Mouse (Mus musculus) hindbrain, embryonic 16.5 days (tissue): Measurements from ENCODE around the gene Dclk2. TPM values are rescaled to one million over a fixed set of nuclear protein-coding genes. Genes with fewer than 3 reads are reported as not detected.
A peak's percentile ranks its signal among the peaks of the same experiment; 100 is the strongest.

Experiments
- ATAC-seq: fragments of 200-750 bp; cut with Nextera tagmentation; 2 replicates; pipeline ENCODE4 v1.8.0; 2017; ENCODE audit warnings: moderate TSS enrichment, moderate library complexity
- H3K27ac ChIP-seq: fragments of 300-500 bp; sonication (generic); 2 replicates; pipeline ENCODE4 v1.5.1; 2014; ENCODE audit warnings: low read depth, mild to moderate bottlenecking, control low read depth, low read length, moderate library complexity
- H3K27me3 ChIP-seq: fragments of 300-500 bp; sonication (generic); replicated peaks from 2 replicates; pipeline ENCODE4 v1.6.1; 2014; ENCODE audit warnings: low read length; ENCODE audit not compliant: control insufficient read depth, insufficient read depth
- H3K36me3 ChIP-seq: fragments of 300-500 bp; sonication (generic); 2 replicates; pipeline ENCODE4 v1.6.1; 2014; ENCODE audit warnings: mild to moderate bottlenecking, low read length, moderate library complexity, mixed read lengths; ENCODE audit not compliant: control insufficient read depth, insufficient read depth
- H3K4me1 ChIP-seq: fragments of 300-500 bp; sonication (generic); 2 replicates; pipeline ENCODE4 v1.6.1; 2014; ENCODE audit warnings: low read depth, low read length; ENCODE audit not compliant: control insufficient read depth, insufficient read depth
- H3K4me2 ChIP-seq: fragments of 300-500 bp; sonication (generic); 2 replicates; pipeline ENCODE4 v1.6.1; 2014; ENCODE audit warnings: mild to moderate bottlenecking, low read length, control low read depth, moderate library complexity
- H3K4me3 ChIP-seq: fragments of 300-500 bp; sonication (generic); 2 replicates; pipeline ENCODE4 v1.5.1; 2014; ENCODE audit warnings: mild to moderate bottlenecking, low read length, control low read depth, moderate library complexity
- H3K9ac ChIP-seq: fragments of 300-500 bp; sonication (generic); 2 replicates; pipeline ENCODE4 v1.6.1; 2014; ENCODE audit warnings: low read depth, mild to moderate bottlenecking, control low read depth, low read length, moderate library complexity
- H3K9me3 ChIP-seq: fragments of 300-500 bp; sonication (generic); 2 replicates; pipeline ENCODE4 v1.6.1; 2014; ENCODE audit warnings: mild to moderate bottlenecking, low read length, moderate library complexity; ENCODE audit not compliant: control insufficient read depth
- WGBS: fragments of 180-500 bp; shearing (Covaris S2); extraction: QIAGEN DNeasy Blood & Tissue Kit; methylation state at CpG from one replicate; pipeline ENCODE4 v1.1.7; 2014; 5-methylcytosine and 5-hydroxymethylcytosine counted together
- polyA plus RNA-seq: library from polyadenylated mRNA; unstranded; fragments of >200 nt; fragmentation: Nextera tagmentation; extraction: Ambion mirVana; gene quantifications from 2 replicates; pipeline ENCODE4 v1.2.1, GENCODE M21; 2015

Gene Dclk2
- polyA plus RNA-seq, 1 experiment from 2014 or later: 74.9 TPM

GRCm38 (mm10) chr3:86758727-86759126 is 161.9 kb downstream of the Dclk2 start:
- Histone ChIP-seq H3K4me2 (peak overlapping the region; percentile 17; the same call in 1 of the 2 replicates), H3K4me3 (no peak overlapping the region), H3K9me3 (no peaks in the 10 kb centered on the region), H3K4me1 (peaks cover 3% of the 10 kb centered on the region; the same call in 1 of the 2 replicates), H3K27me3 (no peaks in the 10 kb centered on the region), H3K36me3 (no peaks in the 10 kb centered on the region), H3K27ac (no peak overlapping the region), H3K9ac (no peak overlapping the region)
- WGBS: 78% methylated on average over 6 of the region's 6 CpGs
- ATAC-seq: no peak

- no peaks in the 10 kb centered on the region for H3K36me3 ChIP-seq
- H3K9ac ChIP-seq: no peak overlapping the region
- no peaks in the 10 kb centered on the region for H3K9me3 ChIP-seq
- no peak overlapping the region for H3K4me2 ChIP-seq
- H3K4me3 ChIP-seq: no peak overlapping the region
- 76% methylated on average over 1 of the region's 1 CpGs for WGBS
- H3K27ac ChIP-seq: no peak overlapping the region
- ATAC-seq: no peak
- peaks cover 3% of the 10 kb centered on the region; the same call in 1 of the 2 replicates for H3K4me1 ChIP-seq
- no peaks in the 10 kb centered on the region for H3K27me3 ChIP-seq
Observed at GRCm38 (mm10) chr3:86756548-86756947, 164.1 kb downstream of the Dclk2 start.

GRCm38 (mm10) chr3:86754595-86755557 is 165.8 kb downstream of the Dclk2 start:
- H3K4me1 ChIP-seq: peaks cover 9% of the 10 kb centered on the region; the same call in 1 of the 2 replicates
- no peaks in the 10 kb centered on the region for H3K27me3 ChIP-seq
- 62% methylated on average over 14 of the region's 14 CpGs for WGBS
- H3K36me3 ChIP-seq: no peaks in the 10 kb centered on the region
- ATAC-seq: 0 out of 2 replicates have a peak, but pooled peaks have one; percentile 60
- H3K9ac ChIP-seq: peak overlapping the region; percentile 54
- H3K27ac ChIP-seq: peak overlapping the region; percentile 75
- peak overlapping the region; percentile 36 for H3K4me2 ChIP-seq
- no peaks in the 10 kb centered on the region for H3K9me3 ChIP-seq
- H3K4me3 ChIP-seq: no peak overlapping the region

DNA sequence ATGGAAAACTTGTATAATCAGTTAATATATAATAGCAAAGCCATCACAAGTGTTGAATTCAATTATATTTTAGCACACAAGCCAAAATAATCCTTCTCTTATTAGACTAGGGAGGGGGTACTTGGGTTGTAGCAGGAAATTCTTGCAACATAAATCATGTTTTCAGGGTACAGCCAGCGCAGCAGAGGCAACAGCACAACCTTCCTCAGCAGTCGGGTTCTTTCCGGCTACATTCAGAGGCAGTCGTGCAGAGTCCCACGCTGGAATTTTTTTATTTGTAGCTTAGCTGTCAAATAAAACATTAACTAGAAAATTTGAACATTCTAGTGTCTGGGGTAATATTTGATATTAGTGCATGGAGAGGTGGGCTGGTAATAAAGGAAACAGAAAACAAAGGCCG is 166.5 kb downstream of the Dclk2 start:
- no peak overlapping the region for H3K27ac ChIP-seq
- WGBS: 57% methylated on average over 6 of the region's 6 CpGs
- no peak for ATAC-seq
- peak overlapping the region; percentile 12; the same call in 1 of the 2 replicates for H3K4me2 ChIP-seq
- peaks cover 9% of the 10 kb centered on the region; the same call in 1 of the 2 replicates for H3K4me1 ChIP-seq
- H3K4me3 ChIP-seq: no peak overlapping the region
- no peaks in the 10 kb centered on the region for H3K36me3 ChIP-seq
- no peak overlapping the region for H3K9ac ChIP-seq
- no peaks in the 10 kb centered on the region for H3K9me3 ChIP-seq
- no peaks in the 10 kb centered on the region for H3K27me3 ChIP-seq

- peak overlapping the region; percentile 13 for H3K9ac ChIP-seq
- H3K4me1 ChIP-seq: peaks cover 11% of the 10 kb centered on the region; the same call in 1 of the 2 replicates
- WGBS: 19% methylated on average over 7 of the region's 7 CpGs
Observed at GRCm38 (mm10) chr3:86750652-86751051, 170.0 kb downstream of the Dclk2 start.

DNA sequence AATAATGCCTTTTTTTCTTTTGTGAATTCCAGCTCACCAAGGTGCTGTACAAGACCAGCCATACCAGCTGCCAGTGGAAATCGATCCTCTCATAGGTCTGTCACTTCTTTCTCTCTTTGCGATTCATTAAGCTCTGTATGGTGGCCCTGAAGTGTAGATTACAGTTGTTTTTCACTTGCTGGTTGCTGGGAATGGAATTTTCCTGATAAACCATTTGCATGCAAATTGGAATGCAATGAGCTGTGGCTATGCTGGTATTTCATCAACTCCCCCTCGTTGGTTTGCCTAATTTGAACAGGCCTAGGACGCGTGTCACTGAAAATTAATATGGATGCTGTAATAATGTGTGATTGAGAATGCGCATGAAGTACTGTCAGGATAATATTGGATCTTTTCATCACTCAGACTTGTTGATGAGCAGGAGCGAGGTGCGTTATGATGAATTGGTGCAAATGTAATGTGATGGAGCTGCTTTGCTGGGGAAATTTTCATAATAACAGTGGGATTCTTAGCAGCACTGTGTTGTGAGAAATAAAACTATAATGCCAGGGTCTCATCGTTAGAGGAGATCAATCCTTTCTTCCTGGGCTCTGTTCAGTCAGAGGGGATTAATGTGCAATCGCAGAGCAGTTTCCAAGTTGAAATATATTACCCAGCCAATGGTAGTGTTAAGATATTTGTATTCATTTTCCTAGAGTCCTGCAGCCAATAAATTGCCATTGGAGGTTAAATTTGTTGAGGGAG is 174.7 kb downstream of the Dclk2 start:
- Histone ChIP-seq H3K9ac (no peak overlapping the region), H3K4me3 (no peak overlapping the region), H3K4me1 (peaks cover 13% of the 10 kb centered on the region), H3K27ac (peak overlapping the region; percentile 75), H3K27me3 (no peaks in the 10 kb centered on the region), H3K9me3 (no peaks in the 10 kb centered on the region), H3K4me2 (peak overlapping the region; percentile 16), H3K36me3 (no peaks in the 10 kb centered on the region)
- WGBS: 29% methylated on average over 10 of the region's 10 CpGs
- peak; percentile 92 for ATAC-seq

More at GRCm38 (mm10) chr3:86750652-86751051, 170.0 kb downstream of the Dclk2 start:
- Histone ChIP-seq H3K4me3 (no peak overlapping the region), H3K27ac (peak overlapping the region; percentile 15), H3K9me3 (no peaks in the 10 kb centered on the region), H3K27me3 (no peaks in the 10 kb centered on the region), H3K4me2 (peak overlapping the region; percentile 5), H3K36me3 (no peaks in the 10 kb centered on the region)
- no peak for ATAC-seq

DNA sequence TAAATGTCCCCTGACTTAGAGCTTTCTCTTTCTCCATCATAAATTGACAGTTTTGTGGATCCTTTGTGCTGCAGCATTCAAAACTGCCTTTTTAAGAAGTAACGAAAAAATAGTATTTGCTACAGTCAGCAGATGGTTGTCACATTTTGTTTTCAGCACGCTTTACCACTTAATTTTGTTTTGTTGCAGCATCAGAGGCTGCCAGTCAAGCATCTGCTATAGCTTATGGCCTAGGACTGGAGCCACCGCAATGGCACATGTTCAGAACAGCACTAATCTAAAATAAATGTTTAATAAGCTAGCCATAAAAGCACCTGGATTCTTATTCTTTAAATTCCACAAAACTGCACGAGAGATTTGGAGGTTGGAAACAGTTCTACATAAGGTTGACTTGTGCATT is 175.3 kb downstream of the Dclk2 start:
- H3K4me3 ChIP-seq: no peak overlapping the region
- H3K36me3 ChIP-seq: no peaks in the 10 kb centered on the region
- no peak overlapping the region for H3K9ac ChIP-seq
- no peaks in the 10 kb centered on the region for H3K27me3 ChIP-seq
- no peak overlapping the region for H3K4me2 ChIP-seq
- 34% methylated on average over 4 of the region's 4 CpGs for WGBS
- ATAC-seq: peak; percentile 74
- peak overlapping the region; percentile 75 for H3K27ac ChIP-seq
- no peaks in the 10 kb centered on the region for H3K9me3 ChIP-seq
- peaks cover 9% of the 10 kb centered on the region for H3K4me1 ChIP-seq

GRCm38 (mm10) chr3:86739745-86740144 is 180.9 kb downstream of the Dclk2 start:
- H3K36me3 ChIP-seq: no peaks in the 10 kb centered on the region
- H3K27me3 ChIP-seq: no peaks in the 10 kb centered on the region
- no peaks in the 10 kb centered on the region for H3K9me3 ChIP-seq
- H3K9ac ChIP-seq: no peak overlapping the region
- no peak overlapping the region for H3K4me2 ChIP-seq
- WGBS: 47% methylated on average over 4 of the region's 4 CpGs
- ATAC-seq: peak; percentile 66
- H3K4me1 ChIP-seq: peaks cover 4% of the 10 kb centered on the region
- H3K27ac ChIP-seq: peak overlapping the region; percentile 59
- H3K4me3 ChIP-seq: no peak overlapping the region

GRCm38 (mm10) chr3:86738831-86739230 is 181.8 kb downstream of the Dclk2 start:
- WGBS: 63% methylated on average over 3 of the region's 3 CpGs
- H3K4me2 ChIP-seq: no peak overlapping the region
- peaks cover 3% of the 10 kb centered on the region for H3K4me1 ChIP-seq
- peak overlapping the region; percentile 16; the same call in 1 of the 2 replicates for H3K27ac ChIP-seq
- no peak for ATAC-seq
- no peaks in the 10 kb centered on the region for H3K36me3 ChIP-seq
- H3K4me3 ChIP-seq: no peak overlapping the region
- H3K27me3 ChIP-seq: no peaks in the 10 kb centered on the region
- H3K9me3 ChIP-seq: no peaks in the 10 kb centered on the region
- no peak overlapping the region for H3K9ac ChIP-seq
